Mouse (Mus musculus): ENCODE data around the gene Cd4. TPM values are rescaled to one million over a fixed set of nuclear protein-coding genes. Genes with fewer than 3 reads are reported as not detected.
A peak's percentile ranks its signal among the peaks of the same experiment; 100 is the strongest.

The Cd4 gene
- total and polyA plus RNA-seq, 3 experiments = 0.26 to 1.6 (median 0.34) TPM

GRCm38 (mm10) chr6:124836411-124836810 lies 51.6 kb downstream of the Cd4 start:
- Histone ChIP-seq H3K9me3 (replicated peaks; ENCODE audit: low read length) (no peaks in the 10 kb centered on the region), H3K27ac (ENCODE audit: insufficient read depth, low read depth) (no peak overlapping the region), H3K4me1 (ENCODE audit: control insufficient read depth in 1 of 2, insufficient read depth in 2 of 2) (peaks cover 12 to 77% of the 10 kb centered on the region in 2 experiments), H3K9ac (ENCODE audit: insufficient read depth, low read depth) (no peak overlapping the region), H3K27me3 (replicated peaks) (no peaks in the 10 kb centered on the region), H3K4me3 (replicated peaks in 1 of 3; ENCODE audit: low read depth in 2 of 3, low read length in 2 of 3, poor library complexity in 1 of 3) (no peak overlapping the region), H3K4me2 (ENCODE audit: insufficient read depth, low read depth, poor library complexity, severe bottlenecking) (no peak overlapping the region), H3K79me2 (replicated peaks; ENCODE audit: control insufficient read depth, extremely low read depth, insufficient read depth, poor library complexity, severe bottlenecking) (no peaks in the 10 kb centered on the region; the same call in 1 of the 2 replicates), H3K36me3 (replicated peaks in 1 of 2; ENCODE audit: control insufficient read depth in 1 of 2, insufficient read depth in 1 of 2, low read length in 1 of 2) (peaks cover 33 to 67% of the 10 kb centered on the region in 2 experiments)
- TF ChIP-seq SIN3A (IDR thresholded peaks at IDR 0.05; ENCODE audit: low read length) (no peak), NELFE (IDR thresholded peaks at IDR 0.05; ENCODE audit: low read depth, low read length) (no peak), CHD1 (IDR thresholded peaks at IDR 0.05; ENCODE audit: low read depth, low read length) (no peak), CHD2 (IDR thresholded peaks at IDR 0.05; ENCODE audit: low read length) (no peak), NRF1 (IDR thresholded peaks at IDR 0.05; ENCODE audit: low read depth, low read length) (no peak)
- dilution Hi-C loops (cut with MboI; ENCODE audit: extremely low pct_ligation_motif_present, extremely low pct_unique_long_range_greater_than_20kb, low sequenced_read_pairs) (no loop called here), in situ Hi-C loops (cut with MboI; ENCODE audit: low pct_ligation_motif_present, low pct_unique_long_range_greater_than_20kb, low sequenced_read_pairs) (no loop called here)
- DNase-seq (ENCODE audit: extremely low read depth) = no peak

DNA sequence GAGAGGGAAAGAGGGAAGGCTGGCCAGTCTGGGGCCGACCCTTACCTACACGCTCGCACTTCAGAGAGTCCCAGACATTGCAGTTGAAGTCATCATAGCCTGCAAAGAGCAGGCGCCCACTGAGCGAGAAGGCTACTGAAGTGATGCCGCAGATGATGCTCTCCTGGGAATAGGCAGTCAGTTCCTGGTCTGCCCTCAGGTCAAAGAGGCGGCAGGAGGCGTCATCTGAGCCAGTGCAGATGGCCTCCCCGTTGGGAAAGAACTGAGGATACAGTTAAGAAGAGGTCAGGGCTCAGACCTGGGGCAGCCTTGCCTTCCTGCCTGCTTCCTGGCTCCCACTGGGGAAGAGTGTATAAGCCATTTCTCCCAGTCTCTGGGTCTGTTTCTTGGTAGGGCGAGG lies 52.5 kb downstream of the Cd4 start:
- no peak overlapping the region for H3K4me3 ChIP-seq (replicated peaks in 1 of 3; ENCODE audit: low read depth in 2 of 3, low read length in 2 of 3, poor library complexity in 1 of 3)
- dilution Hi-C loops (cut with MboI; ENCODE audit: extremely low pct_ligation_motif_present, extremely low pct_unique_long_range_greater_than_20kb, low sequenced_read_pairs) (no loop called here), in situ Hi-C loops (cut with MboI; ENCODE audit: low pct_ligation_motif_present, low pct_unique_long_range_greater_than_20kb, low sequenced_read_pairs) (no loop called here)
- H3K36me3 ChIP-seq (replicated peaks in 1 of 2; ENCODE audit: control insufficient read depth in 1 of 2, insufficient read depth in 1 of 2, low read length in 1 of 2) = peaks cover 33 to 70% of the 10 kb centered on the region in 2 experiments
- DNase-seq (ENCODE audit: extremely low read depth) = no peak
- H3K4me1 ChIP-seq (ENCODE audit: control insufficient read depth in 1 of 2, insufficient read depth in 2 of 2) = peaks cover 11 to 75% of the 10 kb centered on the region in 2 experiments
- no peaks in the 10 kb centered on the region for H3K9me3 ChIP-seq (replicated peaks; ENCODE audit: low read length)
- no peak overlapping the region for H3K9ac ChIP-seq (ENCODE audit: insufficient read depth, low read depth)
- TF ChIP-seq POLR2A (IDR thresholded peaks at IDR 0.05; ENCODE audit: low read depth, low read length) = 0 out of 2 replicates have a peak, but pooled peaks have one; percentile 13
- no peak for TF ChIP-seq ZNF384 (IDR thresholded peaks at IDR 0.05; ENCODE audit: low read depth, low read length)
- TF ChIP-seq MAFK (IDR thresholded peaks at IDR 0.05; ENCODE audit: insufficient replicate concordance, low read length) = no peak
- no peak for TF ChIP-seq ELF1 (IDR thresholded peaks at IDR 0.05; ENCODE audit: low read depth, low read length)
- H3K27ac ChIP-seq (ENCODE audit: insufficient read depth, low read depth) = no peak overlapping the region
- H3K27me3 ChIP-seq (replicated peaks) = no peaks in the 10 kb centered on the region
- peaks cover 4% of the 10 kb centered on the region for H3K79me2 ChIP-seq (replicated peaks; ENCODE audit: control insufficient read depth, extremely low read depth, insufficient read depth, poor library complexity, severe bottlenecking)
- H3K4me2 ChIP-seq (ENCODE audit: insufficient read depth, low read depth, poor library complexity, severe bottlenecking) = no peak overlapping the region

GRCm38 (mm10) chr6:124834512-124835081 lies 53.4 kb downstream of the Cd4 start:
- H3K9me3 ChIP-seq (replicated peaks; ENCODE audit: low read length) = no peaks in the 10 kb centered on the region
- H3K36me3 ChIP-seq (replicated peaks in 1 of 2; ENCODE audit: control insufficient read depth in 1 of 2, insufficient read depth in 1 of 2, low read length in 1 of 2) = peaks cover 33 to 70% of the 10 kb centered on the region in 2 experiments
- peaks cover 3 to 66% of the 10 kb centered on the region in 2 experiments for H3K4me1 ChIP-seq (ENCODE audit: control insufficient read depth in 1 of 2, insufficient read depth in 2 of 2)
- H3K27ac ChIP-seq (ENCODE audit: insufficient read depth, low read depth) = no peak overlapping the region
- H3K79me2 ChIP-seq (replicated peaks; ENCODE audit: control insufficient read depth, extremely low read depth, insufficient read depth, poor library complexity, severe bottlenecking) = peaks cover 8% of the 10 kb centered on the region
- no peak for DNase-seq (ENCODE audit: extremely low read depth)
- dilution Hi-C loops (cut with MboI; ENCODE audit: extremely low pct_ligation_motif_present, extremely low pct_unique_long_range_greater_than_20kb, low sequenced_read_pairs) = no loop called here
- H3K4me3 ChIP-seq (replicated peaks in 1 of 3; ENCODE audit: low read depth in 2 of 3, low read length in 2 of 3, poor library complexity in 1 of 3) = no peak overlapping the region
- in situ Hi-C loops (cut with MboI; ENCODE audit: low pct_ligation_motif_present, low pct_unique_long_range_greater_than_20kb, low sequenced_read_pairs) = no loop called here
- TF ChIP-seq POLR2A (IDR thresholded peaks at IDR 0.05; ENCODE audit: low read depth, low read length) (0 out of 2 replicates have a peak, but pooled peaks have one; percentile 2), MAX (IDR thresholded peaks at IDR 0.05; ENCODE audit: low read length) (no peak), BHLHE40 (IDR thresholded peaks at IDR 0.05; ENCODE audit: low read depth, low read length) (no peak)
- no peak overlapping the region for H3K9ac ChIP-seq (ENCODE audit: insufficient read depth, low read depth)
- H3K4me2 ChIP-seq (ENCODE audit: insufficient read depth, low read depth, poor library complexity, severe bottlenecking) = no peak overlapping the region
- no peaks in the 10 kb centered on the region for H3K27me3 ChIP-seq (replicated peaks)
